Mouse (Mus musculus) megakaryocyte-erythroid progenitor cell, adult 5 weeks (primary cell): ENCODE data around the gene Arf3. TPM values are rescaled to one million over a fixed set of nuclear protein-coding genes. Genes with fewer than 3 reads are reported as not detected.

Source experiments
- polyA plus RNA-seq: library from polyadenylated mRNA; stranded (reverse); fragments of >175 nt; gene quantifications from 2 replicates; pipeline ENCODE4 v1.2.3, GENCODE M21; 2012

Arf3 gene
- 25.1 TPM in 2 replicates for polyA plus RNA-seq

GRCm38 (mm10) chr15:98762670-98763529 lies at the start of gene Arf3:
Gene Arf3, minus strand, starts transcription at chr15:98763214.

DNA sequence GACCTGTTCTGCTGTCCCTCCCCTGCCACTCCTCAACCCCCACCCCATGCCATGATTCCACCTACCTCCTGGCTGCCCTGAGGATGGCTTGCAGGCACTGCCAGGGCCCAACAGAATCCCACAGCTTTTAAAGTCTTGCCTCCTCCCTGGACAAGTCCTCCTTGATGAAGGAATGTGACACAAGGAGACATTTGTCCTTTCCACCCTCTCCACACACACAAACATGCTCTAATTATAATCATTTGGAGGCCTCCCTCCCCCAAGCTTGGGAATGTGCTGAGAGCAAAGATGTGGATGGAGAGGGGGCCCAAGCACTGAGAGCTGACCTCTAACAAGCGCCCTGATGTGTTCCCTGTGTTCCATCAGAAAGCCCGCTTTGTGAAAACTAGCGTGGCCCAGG lies 46.4 kb upstream of the Arf3 start, which contains the start of gene Ddn:
Ddn (minus strand) TSS at position 101 of the 400 bp plus-strand sequence.

GRCm38 (mm10) chr15:98789661-98790535 lies 26.9 kb upstream of the Arf3 start, which contains the start of gene Wnt1:
Gene Wnt1, plus strand, starts transcription at chr15:98789857.

GRCm38 (mm10) chr15:98777762-98778161 lies 14.7 kb upstream of the Arf3 start, which contains the start of gene Wnt10b:
Gene Wnt10b, minus strand, starts transcription at chr15:98778150.

DNA sequence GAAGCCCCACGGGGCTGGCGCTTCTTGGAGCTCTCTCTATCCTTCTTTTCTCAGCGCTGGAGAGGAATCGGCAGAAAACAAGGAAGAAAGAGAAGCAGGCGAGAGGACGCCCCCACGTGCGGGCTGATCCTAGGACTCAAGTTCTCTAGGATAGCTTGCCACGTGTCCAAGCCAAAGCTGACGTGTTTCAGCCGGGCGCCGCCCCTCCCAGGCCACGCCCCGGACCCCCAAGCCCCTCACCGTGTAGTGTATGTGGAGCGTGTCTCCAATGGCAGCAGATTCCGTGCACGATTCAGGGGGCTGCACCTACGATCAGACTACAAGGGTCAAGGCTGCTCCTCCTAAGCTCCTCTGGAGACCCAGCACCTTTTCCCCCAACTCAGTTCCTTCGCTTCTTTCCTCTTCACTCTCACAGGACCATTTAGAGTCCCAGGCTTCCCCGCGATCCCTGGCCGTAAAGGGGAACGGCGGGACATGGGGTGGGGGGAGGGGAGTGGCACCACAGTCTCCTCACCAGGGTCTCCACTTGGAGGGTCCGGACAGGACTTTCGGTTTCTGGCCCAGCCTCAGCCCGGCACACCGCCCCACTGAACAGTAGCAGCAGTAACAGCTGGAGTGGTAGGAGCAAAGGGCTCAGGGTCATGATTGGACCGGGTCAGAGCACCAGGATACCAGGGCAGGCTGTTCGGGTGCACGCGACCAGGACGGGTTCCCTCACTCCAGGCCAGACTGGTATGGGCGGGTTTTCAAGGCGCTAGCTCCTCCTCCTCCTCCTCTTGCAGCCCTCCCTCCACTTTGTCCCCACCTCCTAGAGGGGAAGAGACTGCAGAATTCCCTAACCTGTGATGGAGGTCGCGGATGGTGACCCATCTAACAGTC lies 35.3 kb downstream of the Arf3 start, which contains the start of gene Fkbp11:
Fkbp11 (minus strand) TSS at position 756 of the 879 bp plus-strand sequence.

GRCm38 (mm10) chr15:98707766-98708372 lies 55.1 kb downstream of the Arf3 start, which contains the start of gene Ccdc65:
Gene Ccdc65, plus strand, starts transcription at chr15:98708207.

Other genes with a start within 250 kb of the Arf3 start
- 39.2 and 40.8 TPM in 2 replicates for gene Kansl2, start 228.9 kb downstream of the Arf3 start, polyA plus RNA-seq
- gene Ccnt1, start 192.3 kb downstream of the Arf3 start, polyA plus RNA-seq, result 4.2 and 5.9 TPM in 2 replicates
- not detected in 2 replicates for gene 4930415O20Rik, start 192.2 kb downstream of the Arf3 start, polyA plus RNA-seq
- 11.6 and 16.2 TPM in 2 replicates for gene Adcy6, start 153.1 kb downstream of the Arf3 start, polyA plus RNA-seq
- 0.11 and 0.22 TPM in 2 replicates for gene Cacnb3, start 132.4 kb downstream of the Arf3 start, polyA plus RNA-seq
- 81.3 and 114 TPM in 2 replicates for gene Ddx23, start 100.3 kb downstream of the Arf3 start, polyA plus RNA-seq
- 3.2 and 4.4 TPM in 2 replicates for gene Rnd1, start 85.8 kb downstream of the Arf3 start, polyA plus RNA-seq
- gene Ccdc65, start 55.0 kb downstream of the Arf3 start, polyA plus RNA-seq, result not detected in 2 replicates
- 31.9 and 46.9 TPM in 2 replicates for gene Fkbp11, start 35.0 kb downstream of the Arf3 start, polyA plus RNA-seq
- gene Wnt10b, start 14.9 kb upstream of the Arf3 start, polyA plus RNA-seq, result 4.8 and 6.5 TPM in 2 replicates
- 0.12 TPM in 1 of 2 replicates, not detected in the other for gene Wnt1, start 26.6 kb upstream of the Arf3 start, polyA plus RNA-seq
- 0.26 and 0.35 TPM in 2 replicates for gene Ddn, start 46.3 kb upstream of the Arf3 start, polyA plus RNA-seq
- gene Prkag1, start 68.3 kb upstream of the Arf3 start, polyA plus RNA-seq, result 127 and 129 TPM in 2 replicates
- gene Kmt2d, start 108.0 kb upstream of the Arf3 start, polyA plus RNA-seq, result 39.2 and 64.9 TPM in 2 replicates
- gene Rhebl1, start 131.3 kb upstream of the Arf3 start, polyA plus RNA-seq, result 2.7 and 2.8 TPM in 2 replicates
- gene Dhh, start 135.3 kb upstream of the Arf3 start, polyA plus RNA-seq, result not detected in 2 replicates
- 25.8 and 31.6 TPM in 2 replicates for gene Lmbr1l, start 155.0 kb upstream of the Arf3 start, polyA plus RNA-seq
- gene Tuba1b, start 171.4 kb upstream of the Arf3 start, polyA plus RNA-seq, result 311 and 355 TPM in 2 replicates
- gene Gm49450, start 190.3 kb upstream of the Arf3 start, polyA plus RNA-seq, result 9.9 TPM in 1 of 2 replicates, not detected in the other
- 20.5 and 31.9 TPM in 2 replicates for gene Tuba1a, start 190.5 kb upstream of the Arf3 start, polyA plus RNA-seq